Mouse (Mus musculus) embryonic facial prominence, embryonic 11.5 days (tissue): ENCODE data around the gene Ccdc17. TPM values are rescaled to one million over a fixed set of nuclear protein-coding genes. Genes with fewer than 3 reads are reported as not detected.

ENCODE experiments used
- polyA plus RNA-seq: library from polyadenylated mRNA; unstranded; fragments of >200 nt; fragmentation: Nextera tagmentation; extraction: Ambion mirVana; gene quantifications from 2 replicates; pipeline ENCODE4 v1.2.1, GENCODE M21; 2014

Ccdc17 gene
- polyA plus RNA-seq, 1 experiment from 2014 or later, result 2.1 TPM

Other genes starting within 250 kb of the Ccdc17 start
- 23.5 and 33.6 TPM in 2 replicates for gene Mast2, start 132.5 kb upstream of the Ccdc17 start, polyA plus RNA-seq
- gene Ipp, start 89.1 kb upstream of the Ccdc17 start, polyA plus RNA-seq, result 5.0 and 5.2 TPM in 2 replicates
- 33.8 and 37.7 TPM in 2 replicates for gene Tmem69, start 40.7 kb upstream of the Ccdc17 start, polyA plus RNA-seq
- gene Gpbp1l1, start 39.0 kb upstream of the Ccdc17 start, polyA plus RNA-seq, result 47.9 and 51.2 TPM in 2 replicates
- gene Nasp, start 31.3 kb downstream of the Ccdc17 start, polyA plus RNA-seq, result 324 and 364 TPM in 2 replicates
- gene Akr1a1, start 55.0 kb downstream of the Ccdc17 start, polyA plus RNA-seq, result 727 and 756 TPM in 2 replicates
- 1,282 and 1,318 TPM in 2 replicates for gene Prdx1, start 88.9 kb downstream of the Ccdc17 start, polyA plus RNA-seq
- gene Mmachc, start 111.8 kb downstream of the Ccdc17 start, polyA plus RNA-seq, result 20.0 and 24.6 TPM in 2 replicates
- 24.9 and 33.3 TPM in 2 replicates for gene Ccdc163, start 111.9 kb downstream of the Ccdc17 start, polyA plus RNA-seq
- gene Tesk2, start 124.3 kb downstream of the Ccdc17 start, polyA plus RNA-seq, result 10.5 and 12.9 TPM in 2 replicates
- 36.1 and 39.0 TPM in 2 replicates for gene Toe1, start 211.0 kb downstream of the Ccdc17 start, polyA plus RNA-seq
- gene Mutyh, start 211.1 kb downstream of the Ccdc17 start, polyA plus RNA-seq, result 13.9 and 17.7 TPM in 2 replicates
- 1.2 and 1.7 TPM in 2 replicates for gene Hpdl, start 225.1 kb downstream of the Ccdc17 start, polyA plus RNA-seq